Mouse (Mus musculus) MEL (cell line): ENCODE results near the gene E2f1. TPM values are rescaled to one million over a fixed set of nuclear protein-coding genes. Genes with fewer than 3 reads are reported as not detected.

Experiments
- DNase-seq: peaks from one replicate; pipeline ENCODE4 v3.0.0; 2011; ENCODE audit warnings: low read depth, low spot score
- H3K27ac ChIP-seq: 2 replicates; pipeline ENCODE4 v1.5.1; 2012; ENCODE audit warnings: low read depth, mild to moderate bottlenecking, control low read depth, low read length, moderate library complexity; ENCODE audit not compliant: control insufficient read depth
- H3K27me3 ChIP-seq, 2 experiments: fragments of 150-350 bp in 1 of 2; sonication (generic) in 1 of 2; 2 replicates each; pipeline ENCODE4 v1.6.1; 2012; ENCODE audit warnings: low read length in 2 of 2, mild to moderate bottlenecking in 2 of 2, improper control_type of control experiment in 1 of 2, moderate library complexity in 1 of 2; ENCODE audit not compliant: insufficient read depth in 2 of 2, control insufficient read depth in 1 of 2
- H3K36me3 ChIP-seq, 2 experiments: 2 replicates each; pipeline ENCODE4 v1.6.1; 2012 to 2014; ENCODE audit warnings: low read length in 2 of 2, improper control_type of control experiment in 1 of 2, inconsistent platforms in 1 of 2, mild to moderate bottlenecking in 1 of 2; ENCODE audit not compliant: insufficient read depth in 2 of 2, control insufficient read depth in 1 of 2
- H3K4me1 ChIP-seq, 2 experiments: fragments of 150-350 bp in 1 of 2; sonication (generic) in 1 of 2; 2 replicates each; pipeline ENCODE4 v1.6.1; 2012; ENCODE audit warnings: low read length in 2 of 2, improper control_type of control experiment in 1 of 2, mild to moderate bottlenecking in 1 of 2; ENCODE audit not compliant: insufficient read depth in 2 of 2, control insufficient read depth in 1 of 2
- H3K4me3 ChIP-seq, 2 experiments: fragments of 150-350 bp in 1 of 2; sonication (generic) in 1 of 2; 2 replicates each; pipeline ENCODE4 v1.5.1; 2012; ENCODE audit warnings: low read depth in 2 of 2, low read length in 2 of 2, mild to moderate bottlenecking in 2 of 2, moderate library complexity in 2 of 2, control low read depth in 1 of 2, improper control_type of control experiment in 1 of 2; ENCODE audit not compliant: control insufficient read depth in 1 of 2, insufficient read depth in 1 of 2
- H3K79me2 ChIP-seq: 2 replicates; pipeline ENCODE4 v1.6.1; 2012; ENCODE audit warnings: mild to moderate bottlenecking, low read length, moderate library complexity; ENCODE audit not compliant: control insufficient read depth, poor library complexity, insufficient read depth
- H3K9ac ChIP-seq: 2 replicates; pipeline ENCODE4 v1.6.1; 2012; ENCODE audit warnings: low read depth, mild to moderate bottlenecking, control low read depth, low read length, moderate library complexity; ENCODE audit not compliant: control insufficient read depth, poor library complexity, severe bottlenecking
- H3K9me3 ChIP-seq: fragments of 150-350 bp; sonication (generic); replicated peaks from 2 replicates; pipeline ENCODE4 v1.6.1; 2012; ENCODE audit warnings: mild to moderate bottlenecking, low read length, improper control_type of control experiment, moderate library complexity; ENCODE audit not compliant: insufficient read depth
- CHD1 ChIP-seq: IDR thresholded peaks from 2 replicates; pipeline ENCODE4 v1.6.1; 2012; ENCODE audit warnings: low read depth, mild to moderate bottlenecking, inconsistent platforms, low read length, improper control_type of control experiment
- E2F4 ChIP-seq: IDR thresholded peaks from 2 replicates; pipeline ENCODE4 v1.6.1; 2011; ENCODE audit warnings: low read depth, low read length, improper control_type of control experiment, borderline replicate concordance
- ELF1 ChIP-seq: IDR thresholded peaks from 2 replicates; pipeline ENCODE4 v1.6.1; 2014; ENCODE audit warnings: low read depth, mild to moderate bottlenecking, inconsistent platforms, low read length, improper control_type of control experiment, moderate library complexity
- EP300 ChIP-seq, 2 experiments: IDR thresholded peaks; 2 replicates each; pipeline ENCODE4 v1.6.1; 2011; ENCODE audit warnings: improper control_type of control experiment in 2 of 2, low read length in 2 of 2, low read depth in 1 of 2, mild to moderate bottlenecking in 1 of 2
- ETS1 ChIP-seq: IDR thresholded peaks from 2 replicates; pipeline ENCODE4 v1.6.1; 2012; ENCODE audit warnings: low read depth, mild to moderate bottlenecking, inconsistent platforms, low read length, improper control_type of control experiment, moderate library complexity
- GABPA ChIP-seq: IDR thresholded peaks from 2 replicates; pipeline ENCODE4 v1.6.1; 2012; ENCODE audit warnings: low read depth, mild to moderate bottlenecking, inconsistent platforms, low read length, improper control_type of control experiment, moderate library complexity
- JUND ChIP-seq: IDR thresholded peaks from 2 replicates; pipeline ENCODE4 v1.6.1; 2011; ENCODE audit warnings: low read depth, mild to moderate bottlenecking, improper control_type of control experiment, low read length
- MAFK ChIP-seq: IDR thresholded peaks from 2 replicates; pipeline ENCODE4 v1.6.1; 2011; ENCODE audit warnings: low read depth, mild to moderate bottlenecking, low read length, improper control_type of control experiment, borderline replicate concordance
- MAX ChIP-seq: IDR thresholded peaks from 2 replicates; pipeline ENCODE4 v1.6.1; 2011; ENCODE audit warnings: low read length, improper control_type of control experiment
- MAZ ChIP-seq: IDR thresholded peaks from 2 replicates; pipeline ENCODE4 v1.6.1; 2012; ENCODE audit warnings: low read depth, mild to moderate bottlenecking, inconsistent platforms, low read length, improper control_type of control experiment
- MYC ChIP-seq: IDR thresholded peaks from 2 replicates; pipeline ENCODE4 v1.6.1; 2011; ENCODE audit warnings: low read depth, mild to moderate bottlenecking, low read length, improper control_type of control experiment, moderate library complexity
- NELFE ChIP-seq: IDR thresholded peaks from 2 replicates; pipeline ENCODE4 v1.6.1; 2011; ENCODE audit warnings: low read depth, low read length, improper control_type of control experiment
- NRF1 ChIP-seq: IDR thresholded peaks from 2 replicates; pipeline ENCODE4 v1.6.1; 2014; ENCODE audit warnings: low read depth, mild to moderate bottlenecking, inconsistent platforms, low read length, improper control_type of control experiment, moderate library complexity; ENCODE audit not compliant: poor library complexity, insufficient read depth, severe bottlenecking
- POLR2AphosphoS2 ChIP-seq: IDR thresholded peaks from 2 replicates; pipeline ENCODE4 v1.6.1; 2011; ENCODE audit warnings: low read length, improper control_type of control experiment
- RCOR1 ChIP-seq: IDR thresholded peaks from 2 replicates; pipeline ENCODE4 v1.6.1; 2012; ENCODE audit warnings: low read depth, mild to moderate bottlenecking, inconsistent platforms, low read length, improper control_type of control experiment
- SMC3 ChIP-seq: IDR thresholded peaks from 2 replicates; pipeline ENCODE4 v1.6.1; 2011; ENCODE audit warnings: low read depth, low read length, improper control_type of control experiment
- TBP ChIP-seq: IDR thresholded peaks from 2 replicates; pipeline ENCODE4 v1.8.0; 2011; ENCODE audit warnings: low read depth, low read length, improper control_type of control experiment
- UBTF ChIP-seq: IDR thresholded peaks from 2 replicates; pipeline ENCODE4 v1.6.1; 2012; ENCODE audit warnings: low read depth, mild to moderate bottlenecking, inconsistent platforms, low read length, improper control_type of control experiment, moderate library complexity, borderline replicate concordance; ENCODE audit not compliant: insufficient read depth
- USF1 ChIP-seq: IDR thresholded peaks from 2 replicates; pipeline ENCODE4 v1.6.1; 2014; ENCODE audit warnings: low read depth, mild to moderate bottlenecking, inconsistent platforms, low read length, improper control_type of control experiment, moderate library complexity
- ZC3H11A ChIP-seq: IDR thresholded peaks from 2 replicates; pipeline ENCODE4 v1.6.1; 2012; ENCODE audit warnings: low read depth, mild to moderate bottlenecking, inconsistent platforms, low read length, improper control_type of control experiment
- ZKSCAN1 ChIP-seq: IDR thresholded peaks from 2 replicates; pipeline ENCODE4 v1.6.1; 2012; ENCODE audit warnings: low read depth, mild to moderate bottlenecking, inconsistent platforms, low read length, improper control_type of control experiment, moderate library complexity
- ZNF384 ChIP-seq: IDR thresholded peaks from 2 replicates; pipeline ENCODE4 v1.6.1; 2012; ENCODE audit warnings: low read depth, mild to moderate bottlenecking, inconsistent platforms, low read length, improper control_type of control experiment
- polyA plus RNA-seq, 2 experiments: library from polyadenylated mRNA; stranded (reverse) in 1 of 2; unstranded in 1 of 2; fragments of >175 nt in 1 of 2; fragments of >200 nt in 1 of 2; gene quantifications; 2 replicates each; pipeline versions ENCODE4 v1.2.1 to v1.2.4; 2012; ENCODE audit warnings: low replicate concordance in 2 of 2, low read depth in 1 of 2; ENCODE audit not compliant: insufficient read length in 2 of 2, insufficient read depth in 1 of 2, missing spikeins in 1 of 2
- total RNA-seq: library from RNA; depleted of rRNA; stranded (reverse); fragments of 300-350 nt; gene quantifications from 2 replicates; pipeline ENCODE4 v1.2.3, GENCODE M21; 2012

Gene E2f1
- total and polyA plus RNA-seq, 3 experiments = 17.4 to 41.6 TPM; not detected in 1

GRCm38 (mm10) chr2:154552424-154552907 is 17.2 kb downstream of the E2f1 start:
- TF ChIP-seq MAX (no peak), MAZ (no peak), NELFE (no peak), EP300 (IDR thresholded peaks at IDR 0.05; ENCODE audit: low read depth in 1 of 2, low read length in 2 of 2) (no peak), RCOR1 (no peak), MYC (no peak)
- Histone ChIP-seq H3K27me3 (no peaks in the 10 kb centered on the region), H3K9me3 (no peaks in the 10 kb centered on the region), H3K9ac (no peak overlapping the region), H3K79me2 (no peaks in the 10 kb centered on the region), H3K27ac (no peak overlapping the region), H3K36me3 (peaks cover 0 to 3% of the 10 kb centered on the region in 2 experiments; a peak in 3 of 4 replicates), H3K4me3 (no peak overlapping the region), H3K4me1 (peaks cover 0 to 5% of the 10 kb centered on the region in 2 experiments; a peak in 2 of 4 replicates)
- peak; percentile 49 for DNase-seq

DNA sequence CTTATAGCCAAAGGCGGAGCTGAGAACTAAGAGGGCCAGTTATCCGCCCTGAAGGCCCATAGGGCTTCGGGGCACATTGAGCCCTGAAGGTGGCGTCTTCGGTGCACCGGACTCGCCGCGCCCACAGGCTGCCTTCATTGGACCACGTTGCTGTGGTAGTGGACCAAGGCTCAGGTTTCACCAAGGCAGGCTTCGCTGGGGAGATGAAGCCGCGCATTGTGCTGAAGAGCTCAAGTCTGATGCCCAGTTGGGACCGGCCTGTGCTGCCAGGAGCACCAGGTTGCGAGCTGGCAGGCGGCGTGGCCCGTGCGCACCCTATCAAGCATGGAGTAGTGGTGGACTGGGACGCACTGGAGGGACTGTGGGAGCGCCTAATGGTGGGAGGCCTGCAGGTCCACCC is 17.8 kb downstream of the E2f1 start:
- no peak overlapping the region for H3K4me3 ChIP-seq

DNA sequence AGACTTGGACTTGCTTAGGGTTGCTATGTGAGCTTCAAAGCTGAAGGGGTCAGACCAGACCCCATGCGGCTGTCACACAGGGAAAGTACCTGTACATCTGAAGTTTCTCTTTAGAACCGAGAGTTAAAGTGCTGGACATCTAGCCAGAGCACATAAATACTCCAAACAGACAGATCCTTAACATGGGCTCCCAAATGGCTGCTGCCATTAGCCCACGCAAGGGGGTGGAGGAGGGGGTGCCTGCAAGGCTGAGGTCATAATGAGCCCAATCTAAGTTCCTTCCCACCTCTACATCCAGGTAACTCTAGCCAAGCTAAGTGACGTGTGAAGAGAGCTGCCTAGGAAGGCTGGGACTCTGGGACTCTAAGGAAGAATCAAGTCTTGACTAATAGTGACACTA is 18.2 kb downstream of the E2f1 start, which contains the start of gene Actl10:
Gene Actl10 (plus strand): TSS at position 301 of the 400 bp plus-strand sequence.
- no peak within 1 kb of the TSS for H3K27ac ChIP-seq
- no peak for TF ChIP-seq ZKSCAN1
- no peak for TF ChIP-seq NELFE
- TF ChIP-seq GABPA = no peak
- TF ChIP-seq TBP = no peak
- no peak within 1 kb of the TSS for H3K9ac ChIP-seq
- no peaks in the 10 kb centered on the region for H3K27me3 ChIP-seq
- no peak for DNase-seq
- H3K4me1 ChIP-seq = no peaks in the 10 kb centered on the region
- no peaks in the 10 kb centered on the region for H3K79me2 ChIP-seq
- no peaks in the 10 kb centered on the region for H3K9me3 ChIP-seq
- H3K36me3 ChIP-seq = no peaks in the 10 kb centered on the region; a peak in 1 of 4 replicates
- H3K4me3 ChIP-seq = no peak within 1 kb of the TSS

More for the DNA sequence above, 17.8 kb downstream of the E2f1 start:
- Histone ChIP-seq H3K4me1 (no peaks in the 10 kb centered on the region), H3K9me3 (no peaks in the 10 kb centered on the region), H3K36me3 (no peaks in the 10 kb centered on the region; a peak in 1 of 4 replicates)
- TF ChIP-seq UBTF (no peak), ZC3H11A (no peak), ETS1 (no peak), USF1 (no peak), POLR2AphosphoS2 (no peak), MAFK (no peak), ZNF384 (no peak), ELF1 (no peak), MAX (no peak), MAZ (no peak), E2F4 (no peak), SMC3 (no peak), JUND (no peak), TBP (no peak), CHD1 (no peak), NRF1 (no peak)
- TF ChIP-seq, all 39 proteins: peak for 0
- no peaks in the 10 kb centered on the region for H3K79me2 ChIP-seq
- H3K27ac ChIP-seq = no peak overlapping the region
- no peak overlapping the region for H3K9ac ChIP-seq
- DNase-seq = no peak
- no peaks in the 10 kb centered on the region for H3K27me3 ChIP-seq
